Mouse (Mus musculus) gastrocnemius, postnatal 25 days (tissue): ENCODE data around the gene Syngr3. TPM values are rescaled to one million over a fixed set of nuclear protein-coding genes. Genes with fewer than 3 reads are reported as not detected.
"Not testable (repeated sequence)": the region's sequence is repeated elsewhere in the genome, so short reads cannot be mapped to it uniquely, and the experiment has no call there.

Source experiments
- DNase-seq: peaks from one replicate; pipeline ENCODE4 v3.0.0; 2022
- total RNA-seq, 2 experiments: library from RNA; stranded (reverse); gene quantifications; 1 replicate in 1 of 2; 2 replicates in 1 of 2; pipeline ENCODE4 v1.2.3; 2021

Syngr3 gene
- total RNA-seq, 2 experiments from 2014 or later: not detected

GRCm38 (mm10) chr17:24676187-24676586 is 13.6 kb downstream of the Syngr3 start:
- no peak for DNase-seq

GRCm38 (mm10) chr17:24674277-24674676 is 15.5 kb downstream of the Syngr3 start:
- DNase-seq: no peak

- peak; percentile 41 for DNase-seq
Measured at GRCm38 (mm10) chr17:24672141-24672540, 17.6 kb downstream of the Syngr3 start.

- DNase-seq: no peak
Measured at GRCm38 (mm10) chr17:24671346-24671745, 18.4 kb downstream of the Syngr3 start.

- no peak for DNase-seq
Measured at GRCm38 (mm10) chr17:24670246-24670844, 19.4 kb downstream of the Syngr3 start.

GRCm38 (mm10) chr17:24669545-24670245 is 20.1 kb downstream of the Syngr3 start, which contains the start of gene Zfp598:
Gene Zfp598, plus strand, starts transcription at chr17:24669687.
- DNase-seq: peak; percentile 91

- not testable (repeated sequence) for DNase-seq
Measured at GRCm38 (mm10) chr17:24669214-24669544, 20.6 kb downstream of the Syngr3 start.

GRCm38 (mm10) chr17:24667416-24667815 is 22.3 kb downstream of the Syngr3 start:
- no peak for DNase-seq

- DNase-seq: not testable (repeated sequence)
Measured at GRCm38 (mm10) chr17:24667011-24667410, 22.7 kb downstream of the Syngr3 start.

- no peak for DNase-seq
Measured at GRCm38 (mm10) chr17:24658017-24658758, 31.6 kb downstream of the Syngr3 start, which contains the start of gene Npw. Gene Npw, minus strand, starts transcription at chr17:24658457.

GRCm38 (mm10) chr17:24654969-24655368 is 34.8 kb downstream of the Syngr3 start:
- no peak for DNase-seq

GRCm38 (mm10) chr17:24653967-24654710 is 35.6 kb downstream of the Syngr3 start:
- peak; percentile 53 for DNase-seq

GRCm38 (mm10) chr17:24651835-24652234 is 37.9 kb downstream of the Syngr3 start:
- DNase-seq: no peak

GRCm38 (mm10) chr17:24650766-24651165 is 39.0 kb downstream of the Syngr3 start:
- DNase-seq: no peak

- DNase-seq: peak; percentile 71
Measured at GRCm38 (mm10) chr17:24650070-24650616, 39.6 kb downstream of the Syngr3 start, which contains the start of gene Slc9a3r2. Gene Slc9a3r2, minus strand, starts transcription at chr17:24650327.

- peak; percentile 68 for DNase-seq
Measured at GRCm38 (mm10) chr17:24649581-24650069, 40.1 kb downstream of the Syngr3 start.

GRCm38 (mm10) chr17:24648731-24649377 is 40.9 kb downstream of the Syngr3 start:
- no peak for DNase-seq

GRCm38 (mm10) chr17:24647493-24647892 is 42.3 kb downstream of the Syngr3 start:
- DNase-seq: no peak

GRCm38 (mm10) chr17:24646381-24646780 is 43.4 kb downstream of the Syngr3 start:
- DNase-seq: no peak

- DNase-seq: no peak
Measured at GRCm38 (mm10) chr17:24645916-24646315, 43.8 kb downstream of the Syngr3 start.
